Mouse (Mus musculus) liver, embryonic 14.5 days (tissue): ENCODE data around the gene Hmg20b.

Experiments
- CTCF ChIP-seq: IDR thresholded peaks from 2 replicates; pipeline ENCODE4 v1.5.1; 2016; ENCODE audit warnings: antibody characterized with exemption, low read depth, control low read depth
- EP300 ChIP-seq: IDR thresholded peaks from 2 replicates; pipeline ENCODE4 v1.6.1; 2016; ENCODE audit warnings: antibody characterized with exemption, low read depth

DNA sequence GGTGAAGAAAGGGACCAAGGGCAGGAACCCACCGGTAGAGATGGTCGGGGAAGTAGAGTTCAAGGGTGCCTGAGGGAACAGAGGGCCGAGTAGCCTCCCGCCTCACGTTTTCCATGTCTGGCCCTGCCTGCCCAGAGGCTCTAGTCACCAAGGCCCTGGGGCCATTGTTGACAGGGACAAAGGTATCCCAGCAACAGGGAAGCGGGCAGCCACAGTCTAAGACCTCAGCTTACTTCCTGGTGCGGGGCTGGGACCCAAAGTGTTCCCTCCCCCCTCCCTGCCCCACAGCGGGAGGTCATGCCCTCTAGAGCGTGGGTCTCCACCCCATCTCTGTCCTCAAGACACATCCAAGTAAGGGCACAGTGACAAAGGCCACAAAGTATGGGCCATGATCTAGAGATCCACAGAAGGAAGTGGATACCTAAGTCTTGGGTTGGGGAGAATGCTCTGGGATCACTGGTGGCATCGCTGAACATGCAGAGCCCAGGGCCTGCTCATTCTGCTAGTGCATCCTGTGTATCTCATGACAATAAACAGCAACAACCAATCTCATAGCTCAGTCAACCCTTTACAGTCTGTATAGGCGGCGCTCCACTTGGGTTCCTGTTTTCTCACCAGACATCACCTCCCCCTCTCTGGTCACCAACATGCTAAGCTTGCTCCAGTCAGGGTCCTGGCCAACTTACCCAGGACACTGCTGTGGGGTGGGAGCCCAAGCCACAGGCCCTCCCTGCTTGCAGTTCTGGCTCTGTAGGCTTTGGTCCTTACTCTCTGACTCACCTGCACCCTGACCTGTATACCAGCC is 15.6 kb upstream of the Hmg20b start, which contains the start of gene 4930404N11Rik:
- TF ChIP-seq CTCF (peak; percentile 2; the same call in 1 of the 2 replicates), EP300 (no peak; the same call in 1 of the 2 replicates)
